Mouse (Mus musculus) myocyte (in vitro differentiated cells): ENCODE data around the gene Ada. TPM values are rescaled to one million over a fixed set of nuclear protein-coding genes. Genes with fewer than 3 reads are reported as not detected.

Experiments used
- H3K27me3 ChIP-seq: one replicate; pipeline ENCODE4 v1.6.1; 2011; ENCODE audit not compliant: control insufficient read depth, insufficient read depth, insufficient read length
- H3K36me3 ChIP-seq: one replicate; pipeline ENCODE4 v1.6.1; 2011; ENCODE audit not compliant: control insufficient read depth, insufficient read depth
- H3K4me2 ChIP-seq: one replicate; pipeline ENCODE4 v1.6.1; 2011; ENCODE audit warnings: low read depth, control low read depth
- H3K4me3 ChIP-seq: one replicate; pipeline ENCODE4 v1.5.1; 2011; ENCODE audit warnings: mild to moderate bottlenecking, control low read depth, moderate library complexity
- H3K79me2 ChIP-seq: one replicate; pipeline ENCODE4 v1.6.1; 2011; ENCODE audit not compliant: control insufficient read depth, insufficient read depth
- H3ac ChIP-seq: one replicate; pipeline ENCODE4 v1.6.1; 2011; ENCODE audit not compliant: control insufficient read depth, insufficient read length
- CEBPB ChIP-seq: IDR thresholded peaks from 2 replicates; pipeline ENCODE4 v1.6.1; 2011; ENCODE audit warnings: mild to moderate bottlenecking, moderate library complexity; ENCODE audit not compliant: poor library complexity, insufficient read depth, severe bottlenecking
- E2F4 ChIP-seq: IDR thresholded peaks from one replicate; pipeline ENCODE4 v1.6.1; 2011; ENCODE audit warnings: mild to moderate bottlenecking, control low read depth, moderate library complexity; ENCODE audit not compliant: insufficient read depth
- MAX ChIP-seq: IDR thresholded peaks from one replicate; pipeline ENCODE4 v1.6.1; 2011; ENCODE audit warnings: low read depth, mild to moderate bottlenecking, control low read depth
- MYOD1 ChIP-seq, 3 experiments: IDR thresholded peaks; one replicate each; pipeline ENCODE4 v1.6.1; 2011; ENCODE audit warnings: control low read depth in 2 of 3, low read depth in 2 of 3, mild to moderate bottlenecking in 2 of 3, moderate library complexity in 1 of 3; ENCODE audit not compliant: insufficient read length in 2 of 3, control insufficient read depth in 1 of 3
- MYOG ChIP-seq, 3 experiments: IDR thresholded peaks; one replicate each; pipeline ENCODE4 v1.6.1; 2011; ENCODE audit warnings: control low read depth in 2 of 3, low read depth in 2 of 3, mild to moderate bottlenecking in 2 of 3; ENCODE audit not compliant: insufficient read length in 2 of 3, control insufficient read depth in 1 of 3, insufficient read depth in 1 of 3
- POLR2A ChIP-seq: IDR thresholded peaks from one replicate; pipeline ENCODE4 v1.6.1; 2011; ENCODE audit warnings: low read depth, mild to moderate bottlenecking, control low read depth, moderate library complexity; ENCODE audit not compliant: insufficient read length
- POLR2AphosphoS2 ChIP-seq: IDR thresholded peaks from one replicate; pipeline ENCODE4 v1.6.1; 2011; ENCODE audit warnings: low read depth, control low read depth; ENCODE audit not compliant: insufficient read length
- REST ChIP-seq: IDR thresholded peaks from one replicate; pipeline ENCODE4 v1.6.1; 2011; ENCODE audit warnings: mild to moderate bottlenecking, control low read depth, moderate library complexity; ENCODE audit not compliant: insufficient read depth, insufficient read length
- SRF ChIP-seq: IDR thresholded peaks from one replicate; pipeline ENCODE4 v1.6.1; 2011; ENCODE audit warnings: low read depth; ENCODE audit not compliant: control insufficient read depth, insufficient read length
- TCF12 ChIP-seq: IDR thresholded peaks from one replicate; pipeline ENCODE4 v1.6.1; 2011; ENCODE audit warnings: mild to moderate bottlenecking, control low read depth; ENCODE audit not compliant: poor library complexity, insufficient read depth, severe bottlenecking
- TCF3 ChIP-seq: IDR thresholded peaks from one replicate; pipeline ENCODE4 v1.6.1; 2011; ENCODE audit warnings: low read depth, control low read depth; ENCODE audit not compliant: insufficient read length
- USF1 ChIP-seq: IDR thresholded peaks from one replicate; pipeline ENCODE4 v1.6.1; 2011; ENCODE audit warnings: low read depth, mild to moderate bottlenecking, control low read depth, moderate library complexity
- polyA plus RNA-seq: library from polyadenylated mRNA; unstranded; fragments of >200 nt; fragmentation: generic; extraction: Trizol; gene quantifications from one replicate; pipeline ENCODE4 v1.2.1, GENCODE M21; 2012; ENCODE audit warnings: missing spikeins

Ada gene
- polyA plus RNA-seq, 1 experiment = 0.60 TPM

- Histone ChIP-seq H3K4me3 (peak overlapping the region; percentile 39), H3ac (peak overlapping the region; percentile 44), H3K4me2 (peak overlapping the region; percentile 98), H3K79me2 (peaks cover 88% of the 10 kb centered on the region), H3K27me3 (no peaks in the 10 kb centered on the region), H3K36me3 (no peaks in the 10 kb centered on the region)
- TF ChIP-seq POLR2A (peak; percentile 34), TCF3 (no peak), TCF12 (peak; percentile 5), USF1 (no peak), MYOG (IDR thresholded peaks at IDR 0.05; ENCODE audit: control insufficient read depth in 1 of 3, insufficient read depth in 1 of 3, insufficient read length in 2 of 3, low read depth in 2 of 3) (peak; percentile 4 to 72 (median 60)), E2F4 (no peak), CEBPB (no peak), SRF (peak; percentile 11), MYOD1 (IDR thresholded peaks at IDR 0.05; ENCODE audit: control insufficient read depth in 1 of 3, insufficient read length in 2 of 3, low read depth in 2 of 3) (peak in 2 of 3 experiments; percentile 63 to 71), POLR2AphosphoS2 (peak; percentile 44)
These were observed 52.1 kb downstream of the Ada start for GRCm38 (mm10) chr2:163697764-163698480.

GRCm38 (mm10) chr2:163696763-163697162, 53.3 kb downstream of the Ada start:
- peaks cover 77% of the 10 kb centered on the region for H3K79me2 ChIP-seq
- no peaks in the 10 kb centered on the region for H3K27me3 ChIP-seq
- TF ChIP-seq POLR2AphosphoS2 (no peak), REST (no peak), MYOG (IDR thresholded peaks at IDR 0.05; ENCODE audit: control insufficient read depth in 1 of 3, insufficient read depth in 1 of 3, insufficient read length in 2 of 3, low read depth in 2 of 3) (no peak), TCF3 (no peak), USF1 (no peak), E2F4 (no peak)
- no peaks in the 10 kb centered on the region for H3K36me3 ChIP-seq
- peak overlapping the region; percentile 75 for H3K4me2 ChIP-seq
- H3ac ChIP-seq = no peak overlapping the region
- peak overlapping the region; percentile 39 for H3K4me3 ChIP-seq

- H3K4me3 ChIP-seq = peak overlapping the region; percentile 39
- peak overlapping the region; percentile 75 for H3K4me2 ChIP-seq
These were observed 56.2 kb downstream of the Ada start for GRCm38 (mm10) chr2:163693716-163694314.

GRCm38 (mm10) chr2:163692873-163693612, 57.0 kb downstream of the Ada start:
- Histone ChIP-seq H3ac (peak overlapping the region; percentile 39), H3K79me2 (peaks cover 40% of the 10 kb centered on the region), H3K27me3 (no peaks in the 10 kb centered on the region), H3K36me3 (no peaks in the 10 kb centered on the region), H3K4me3 (peak overlapping the region; percentile 39), H3K4me2 (no peak overlapping the region)
- TF ChIP-seq E2F4 (no peak), TCF12 (no peak), USF1 (no peak), MYOD1 (IDR thresholded peaks at IDR 0.05; ENCODE audit: control insufficient read depth in 1 of 3, insufficient read length in 2 of 3, low read depth in 2 of 3) (no peak), CEBPB (no peak), REST (no peak), MAX (no peak), TCF3 (no peak)

More at GRCm38 (mm10) chr2:163693716-163694314, 56.2 kb downstream of the Ada start:
- no peaks in the 10 kb centered on the region for H3K36me3 ChIP-seq
- peaks cover 47% of the 10 kb centered on the region for H3K79me2 ChIP-seq
- TF ChIP-seq TCF12 = peak; percentile 28
- TF ChIP-seq CEBPB = 0 out of 2 replicates have a peak, but pooled peaks have one; percentile 28
- TF ChIP-seq MYOD1 (IDR thresholded peaks at IDR 0.05; ENCODE audit: control insufficient read depth in 1 of 3, insufficient read length in 2 of 3, low read depth in 2 of 3) = peak; percentile 55 to 87 (median 86)
- TF ChIP-seq POLR2AphosphoS2 = peak; percentile 98
- peak; percentile 40 for TF ChIP-seq SRF
- no peak for TF ChIP-seq MAX
- peak in 2 of 3 experiments; percentile 87 to 92 for TF ChIP-seq MYOG (IDR thresholded peaks at IDR 0.05; ENCODE audit: control insufficient read depth in 1 of 3, insufficient read depth in 1 of 3, insufficient read length in 2 of 3, low read depth in 2 of 3)
- no peak for TF ChIP-seq E2F4
- peak; percentile 97 for TF ChIP-seq POLR2A
- no peak for TF ChIP-seq TCF3
- H3K27me3 ChIP-seq = no peaks in the 10 kb centered on the region
- peak overlapping the region; percentile 39 for H3ac ChIP-seq
